Mouse (Mus musculus) liver, adult (tissue): ENCODE measurements around the gene Lefty1.

ENCODE experiments used
- GATA4 ChIP-seq: IDR thresholded peaks from 2 replicates; pipeline ENCODE4 v1.6.1; 2014; ENCODE audit warnings: mild to moderate bottlenecking, low read length; ENCODE audit not compliant: insufficient replicate concordance

Gene Lefty1

GRCm38 (mm10) chr1:180912792-180913191 is 22.0 kb upstream of the Lefty1 start:
- TF ChIP-seq GATA4 = no peak

GRCm38 (mm10) chr1:180913797-180914196 is 21.0 kb upstream of the Lefty1 start:
- TF ChIP-seq GATA4 = no peak

- no peak for TF ChIP-seq GATA4
These were observed 18.4 kb upstream of the Lefty1 start for GRCm38 (mm10) chr1:180916425-180916824.

DNA sequence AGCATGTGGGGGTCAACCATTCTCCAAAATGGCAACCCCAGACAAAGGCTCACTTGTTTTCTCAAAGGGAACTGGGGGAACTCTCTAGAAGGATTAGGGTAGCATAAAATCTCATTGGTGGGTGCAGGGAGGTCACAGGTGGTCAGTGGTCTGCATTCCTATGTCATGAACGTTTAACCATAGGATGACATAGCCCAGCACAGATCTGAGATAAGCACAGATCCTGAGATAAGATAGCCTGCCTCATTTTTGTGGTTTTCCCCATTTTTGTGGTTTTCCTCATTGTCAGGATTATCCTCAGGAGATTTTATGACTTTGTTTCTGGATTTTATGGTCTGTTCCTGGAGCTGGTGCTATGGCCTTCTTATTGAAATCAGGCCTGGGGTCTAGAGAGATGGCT is 17.8 kb upstream of the Lefty1 start:
- TF ChIP-seq GATA4 = no peak

DNA sequence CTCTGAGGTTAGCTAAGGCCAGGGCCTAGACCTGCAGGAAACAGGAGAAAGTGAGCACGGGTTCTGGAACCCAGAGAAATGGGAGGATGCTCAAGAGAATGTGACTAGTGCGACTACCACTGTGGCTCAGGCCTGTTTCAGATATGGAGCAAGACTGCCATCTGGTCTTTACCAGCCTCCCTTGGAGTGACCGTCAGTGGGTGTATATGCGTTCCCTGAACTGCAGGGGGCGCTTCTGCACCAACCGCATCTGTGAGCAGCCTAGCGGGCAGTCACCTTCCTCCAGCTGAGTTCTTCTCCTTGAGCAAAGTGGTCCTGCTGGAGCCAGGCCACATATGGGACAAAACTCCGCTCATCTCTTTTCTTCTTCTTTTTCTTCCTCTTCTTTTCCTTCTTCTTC is 15.1 kb upstream of the Lefty1 start:
- TF ChIP-seq GATA4 = no peak

DNA sequence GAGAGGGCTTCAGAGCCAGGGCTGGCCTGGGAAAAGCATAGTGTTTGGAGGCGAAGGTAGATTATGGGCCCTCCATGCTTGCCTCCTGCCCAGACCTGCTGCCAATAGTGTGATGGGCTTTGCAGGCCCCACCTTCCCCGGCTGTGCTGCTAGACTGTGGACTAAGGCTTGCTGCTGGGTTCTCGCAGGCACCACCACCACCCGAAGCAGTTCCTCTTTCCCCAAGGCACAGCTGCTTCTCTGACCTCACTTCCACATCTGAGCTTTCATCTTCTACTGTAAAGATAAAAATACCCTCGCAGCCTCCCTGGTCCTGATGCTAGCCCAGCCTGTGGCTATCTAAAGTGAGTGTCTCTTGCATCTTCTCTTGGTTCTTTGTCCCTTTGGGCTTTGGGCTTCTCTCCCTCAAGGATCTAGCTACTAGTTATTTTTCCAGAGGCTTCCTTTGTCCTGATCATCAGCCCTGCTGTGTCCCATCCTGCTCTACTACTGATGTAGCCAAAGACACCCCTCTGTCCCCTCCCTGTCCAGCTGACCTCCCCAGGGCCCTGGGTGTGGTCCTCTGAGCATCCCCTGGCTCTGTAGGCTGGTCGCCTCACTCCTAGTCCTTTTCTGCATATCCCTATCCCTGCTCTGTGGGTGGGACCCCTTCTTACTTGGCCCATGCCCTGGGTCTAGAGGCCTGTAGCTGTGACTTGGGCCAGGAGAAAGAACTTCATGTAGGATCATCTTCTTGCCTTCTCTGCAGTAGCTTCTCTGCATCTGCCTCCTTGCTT is 12.4 kb upstream of the Lefty1 start:
- TF ChIP-seq GATA4 = no peak

DNA sequence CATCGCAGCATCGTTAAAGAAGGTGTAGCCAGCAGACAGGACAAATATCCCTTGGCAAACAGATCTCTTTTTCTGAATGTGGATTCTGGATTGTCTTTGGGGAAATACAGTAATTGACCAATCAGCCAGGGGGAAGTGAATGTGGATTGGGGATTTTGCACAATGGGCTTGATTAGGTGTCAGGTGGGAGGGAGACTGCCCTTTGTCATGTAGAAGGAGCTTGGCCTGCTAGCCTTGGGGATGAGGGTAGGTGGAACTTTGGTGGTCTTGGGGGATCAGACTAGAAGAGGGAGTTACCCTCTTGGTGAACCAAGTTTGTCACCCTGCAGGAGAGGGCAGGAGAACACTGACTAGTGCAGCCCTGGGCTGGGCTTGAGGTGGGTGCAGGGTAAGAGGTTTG is 10.1 kb upstream of the Lefty1 start:
- no peak for TF ChIP-seq GATA4

DNA sequence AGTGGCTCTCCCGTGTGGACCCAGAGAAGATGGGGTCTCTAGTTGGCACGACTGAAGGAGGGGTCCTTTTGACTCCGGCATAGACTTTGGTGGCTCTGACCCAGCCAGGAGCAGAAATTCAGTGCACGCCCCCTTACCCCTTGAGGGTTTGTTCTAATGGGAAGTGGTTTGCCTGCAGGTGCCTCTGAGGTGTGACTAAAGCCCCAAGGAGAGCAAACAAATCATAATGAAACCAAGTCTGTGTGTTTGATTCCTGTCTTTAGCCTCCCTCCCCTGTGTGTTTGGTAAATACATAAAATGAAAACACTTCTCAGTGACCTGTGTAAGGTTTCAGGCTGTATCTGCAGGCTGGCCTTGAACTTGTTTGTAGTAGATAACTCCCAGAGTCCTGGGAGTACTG is 8.5 kb upstream of the Lefty1 start:
- TF ChIP-seq GATA4 = no peak

DNA sequence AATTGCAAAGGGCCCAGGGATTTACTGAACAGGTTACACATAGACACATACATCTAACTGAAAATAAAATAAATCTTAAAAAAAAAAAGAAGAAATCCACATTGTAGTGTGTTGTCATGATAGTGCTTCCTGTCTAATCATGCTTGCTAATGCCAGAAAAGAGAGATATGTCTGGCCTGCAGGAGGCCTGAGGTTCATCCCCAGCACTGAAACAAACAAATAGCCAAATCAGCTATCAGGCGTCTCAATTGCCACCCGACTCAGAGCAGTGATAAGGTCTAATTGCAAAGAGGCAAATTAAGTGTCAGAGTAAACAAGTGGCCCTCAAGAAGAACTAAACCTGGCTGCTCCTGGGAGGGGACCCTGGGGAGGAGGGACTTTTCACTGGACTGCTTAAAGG is 5.2 kb upstream of the Lefty1 start:
- TF ChIP-seq GATA4 = no peak

DNA sequence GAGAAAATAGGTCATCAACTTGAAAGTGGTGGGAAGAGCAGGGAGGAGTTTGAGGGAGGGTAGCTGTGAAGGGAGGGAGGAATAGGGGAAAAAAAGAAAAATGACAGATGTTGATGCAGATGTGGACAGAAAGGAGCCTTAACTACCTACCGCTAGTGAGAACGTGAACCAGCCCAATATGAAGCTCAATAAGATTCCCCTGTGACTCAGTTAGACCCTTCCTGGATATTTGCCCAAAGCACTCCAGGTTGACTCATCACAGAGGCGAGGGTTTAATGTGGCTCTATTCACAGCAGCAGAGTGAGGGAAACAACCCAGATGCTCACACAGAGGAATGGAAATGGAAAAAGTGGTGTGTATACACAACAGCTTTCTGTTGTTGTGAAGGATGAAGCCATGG is 3.7 kb upstream of the Lefty1 start:
- TF ChIP-seq GATA4 = no peak

GRCm38 (mm10) chr1:180933659-180934058 is 1.2 kb upstream of the Lefty1 start:
- no peak for TF ChIP-seq GATA4

DNA sequence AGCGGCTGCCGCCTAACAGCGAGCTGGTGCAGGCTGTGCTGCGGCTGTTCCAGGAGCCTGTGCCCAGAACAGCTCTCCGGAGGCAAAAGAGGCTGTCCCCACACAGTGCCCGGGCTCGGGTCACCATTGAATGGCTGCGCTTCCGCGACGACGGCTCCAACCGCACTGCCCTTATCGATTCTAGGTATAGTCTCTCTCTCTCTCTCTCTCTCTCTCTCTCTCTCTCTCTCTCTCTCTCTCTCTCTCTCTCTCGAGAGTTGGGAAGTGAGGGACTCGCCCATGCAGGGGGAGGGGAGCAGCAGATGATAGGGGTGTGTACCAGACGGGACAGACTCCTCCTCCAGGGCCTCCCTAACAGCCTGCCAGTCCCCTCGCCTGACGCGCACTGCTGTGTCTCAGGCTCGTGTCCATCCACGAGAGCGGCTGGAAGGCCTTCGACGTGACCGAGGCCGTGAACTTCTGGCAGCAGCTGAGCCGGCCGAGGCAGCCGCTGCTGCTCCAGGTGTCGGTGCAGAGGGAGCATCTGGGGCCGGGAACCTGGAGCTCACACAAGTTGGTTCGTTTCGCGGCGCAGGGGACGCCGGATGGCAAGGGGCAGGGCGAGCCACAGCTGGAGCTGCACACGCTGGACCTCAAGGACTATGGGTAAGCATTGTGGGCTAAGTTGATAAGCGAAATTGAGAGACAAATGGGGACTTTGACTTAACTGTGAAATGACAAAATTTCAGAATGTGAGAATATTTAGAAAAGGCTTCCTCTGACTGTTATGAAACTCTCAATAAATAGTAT is 2.0 kb downstream of the Lefty1 start:
- peak; percentile 71; the same call in 1 of the 2 replicates for TF ChIP-seq GATA4

DNA sequence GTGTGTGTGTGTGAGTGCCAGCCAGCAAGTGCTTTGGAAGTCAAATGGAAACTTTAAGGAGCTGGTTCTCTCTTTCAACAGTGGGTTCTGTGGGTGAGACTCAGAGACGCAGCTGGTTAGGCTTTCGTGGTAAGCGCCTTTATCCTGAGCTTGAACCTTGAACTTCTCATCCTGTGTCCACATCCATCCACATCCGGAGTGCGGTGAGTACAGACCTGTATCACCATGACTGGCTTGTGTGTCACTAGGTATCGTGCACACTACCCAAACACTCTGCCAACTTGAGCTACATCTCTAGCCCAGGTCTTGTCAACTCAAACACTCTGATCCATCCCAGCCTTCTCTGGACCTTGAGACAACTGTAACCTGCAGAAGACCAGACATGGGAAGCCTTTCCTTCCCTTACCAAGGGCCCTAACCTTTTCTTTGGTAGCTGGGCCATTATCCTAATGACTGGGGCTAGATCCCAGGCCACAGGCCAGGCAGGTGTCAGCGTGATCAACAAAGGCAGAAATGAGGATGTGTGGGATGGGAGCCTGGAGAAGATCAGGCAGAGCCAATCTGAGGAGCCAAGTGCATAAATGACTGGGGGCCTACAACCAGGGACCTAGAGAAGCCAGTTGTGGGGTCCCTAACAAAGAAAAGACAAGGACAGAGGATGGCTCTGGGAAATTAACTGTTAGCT is 6.1 kb downstream of the Lefty1 start:
- TF ChIP-seq GATA4 = no peak

DNA sequence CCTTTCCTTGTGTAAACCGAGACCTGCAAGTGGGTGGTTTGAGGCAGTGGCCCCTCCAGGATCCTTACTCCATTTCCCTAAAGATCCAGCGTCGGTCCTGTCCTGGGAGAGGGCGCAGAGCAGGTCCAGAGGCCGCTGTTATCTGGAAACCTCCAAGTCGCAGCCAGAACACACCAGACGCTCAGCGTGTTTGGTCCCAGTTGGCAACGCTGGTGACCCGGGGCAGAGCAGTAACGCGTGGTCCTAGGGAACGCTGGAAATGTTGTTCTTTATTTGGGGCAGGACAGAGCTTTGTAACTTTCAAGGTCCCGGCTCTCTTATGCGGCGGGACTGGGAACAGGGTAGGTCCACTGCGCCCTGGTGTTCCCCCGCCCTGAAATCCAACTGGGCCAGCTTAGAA is 6.9 kb downstream of the Lefty1 start:
- TF ChIP-seq GATA4 = peak; percentile 44; the same call in 1 of the 2 replicates

GRCm38 (mm10) chr1:180942166-180943031 is 7.6 kb downstream of the Lefty1 start, which contains the start of gene Tmem63a:
Gene Tmem63a (plus strand): TSS chr1:180942344.
- TF ChIP-seq GATA4 = no peak
